Mouse (Mus musculus) midbrain, embryonic 16.5 days (tissue): ENCODE data around the gene Nr1d1. TPM values are rescaled to one million over a fixed set of nuclear protein-coding genes. Genes with fewer than 3 reads are reported as not detected.

Experiments
- ATAC-seq: fragments of 200-750 bp; cut with Nextera tagmentation; 2 replicates; pipeline ENCODE4 v1.8.0; 2017; ENCODE audit warnings: moderate TSS enrichment
- H3K27ac ChIP-seq: fragments of 300-500 bp; sonication (generic); 2 replicates; pipeline ENCODE4 v1.5.1; 2014; ENCODE audit warnings: mild to moderate bottlenecking, low read length, mixed read lengths
- H3K27me3 ChIP-seq: fragments of 300-500 bp; sonication (generic); 2 replicates; pipeline ENCODE4 v1.6.1; 2014; ENCODE audit warnings: low read depth, low read length, mixed read lengths; ENCODE audit not compliant: control insufficient read depth, insufficient read depth
- H3K36me3 ChIP-seq: fragments of 300-500 bp; sonication (generic); 2 replicates; pipeline ENCODE4 v1.6.1; 2014; ENCODE audit warnings: mild to moderate bottlenecking, low read length, moderate library complexity, mixed read lengths; ENCODE audit not compliant: control insufficient read depth, insufficient read depth
- H3K4me1 ChIP-seq: fragments of 300-500 bp; sonication (generic); 2 replicates; pipeline ENCODE4 v1.6.1; 2014; ENCODE audit warnings: mild to moderate bottlenecking, low read length, mixed read lengths; ENCODE audit not compliant: control insufficient read depth, insufficient read depth
- H3K4me2 ChIP-seq: fragments of 300-500 bp; sonication (generic); 2 replicates; pipeline ENCODE4 v1.6.1; 2014; ENCODE audit warnings: mild to moderate bottlenecking, low read length, mixed read lengths
- H3K4me3 ChIP-seq: fragments of 300-500 bp; sonication (generic); 2 replicates; pipeline ENCODE4 v1.5.1; 2014; ENCODE audit warnings: low read depth, mild to moderate bottlenecking, low read length, moderate library complexity, mixed read lengths
- H3K9ac ChIP-seq: fragments of 300-500 bp; sonication (generic); 2 replicates; pipeline ENCODE4 v1.6.1; 2014; ENCODE audit warnings: low read depth, low read length, mixed read lengths
- H3K9me3 ChIP-seq: fragments of 300-500 bp; sonication (generic); replicated peaks from 2 replicates; pipeline ENCODE4 v1.6.1; 2014; ENCODE audit warnings: mild to moderate bottlenecking, low read length, mixed read lengths; ENCODE audit not compliant: control insufficient read depth, poor library complexity, severe bottlenecking
- WGBS: fragments of 180-500 bp; shearing (Covaris S2); extraction: QIAGEN DNeasy Blood & Tissue Kit; methylation state at CpG from one replicate; pipeline ENCODE4 v1.1.7; 2014; 5-methylcytosine and 5-hydroxymethylcytosine counted together
- polyA plus RNA-seq: library from polyadenylated mRNA; unstranded; fragments of >200 nt; fragmentation: Nextera tagmentation; extraction: Ambion mirVana; gene quantifications from 2 replicates; pipeline ENCODE4 v1.2.1, GENCODE M21; 2015

Nr1d1 gene
- polyA plus RNA-seq, 1 experiment from 2014 or later: 5.2 TPM

DNA sequence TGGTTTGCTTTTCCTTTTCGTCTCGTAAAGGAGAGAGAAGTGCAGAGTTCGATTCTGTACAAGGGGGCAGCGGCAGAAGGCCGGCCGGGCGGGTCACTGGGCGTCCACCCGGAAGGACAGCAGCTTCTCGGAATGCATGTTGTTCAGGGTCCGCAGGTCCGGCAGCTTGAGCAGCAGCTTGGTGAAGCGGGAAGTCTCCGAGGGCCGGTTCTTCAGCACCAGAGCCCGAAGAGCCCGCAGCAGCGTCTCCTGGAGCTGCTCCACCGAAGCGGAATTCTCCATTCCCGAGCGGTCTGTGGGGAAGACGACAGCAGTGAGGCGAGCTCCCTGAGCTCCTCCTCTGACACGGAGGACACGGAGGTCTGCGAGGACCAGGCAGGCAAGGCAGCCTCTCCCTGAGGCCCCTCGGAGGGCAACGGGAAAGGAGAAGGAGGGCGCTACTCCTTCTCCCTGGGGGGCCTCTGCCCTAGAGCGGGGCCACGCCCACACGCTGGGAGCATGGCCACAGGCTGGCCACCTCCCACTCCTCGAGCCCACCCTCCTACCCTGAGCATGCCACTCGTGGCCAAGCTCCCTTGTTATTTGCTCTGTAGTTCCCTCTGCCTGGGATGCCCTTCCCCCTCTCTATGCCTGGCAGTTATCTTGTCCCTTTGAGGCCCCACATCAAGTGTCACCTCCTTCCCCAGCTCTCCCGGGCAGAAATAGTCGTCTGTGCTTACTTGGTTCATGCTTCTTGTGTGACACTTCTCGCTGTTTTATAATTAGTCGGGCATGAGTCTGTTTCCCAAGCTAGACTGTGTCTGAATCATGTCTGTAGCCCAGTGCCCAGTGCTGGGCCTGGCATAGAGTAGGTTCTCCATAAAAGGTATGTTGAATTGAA is 6.8 kb downstream of the Nr1d1 start:
- Histone ChIP-seq H3K4me2 (peak overlapping the region; percentile 28), H3K9me3 (no peaks in the 10 kb centered on the region), H3K4me3 (no peak overlapping the region; the same call in 1 of the 2 replicates), H3K27ac (peak overlapping the region; percentile 74), H3K9ac (peak overlapping the region; percentile 30; the same call in 1 of the 2 replicates), H3K27me3 (no peaks in the 10 kb centered on the region), H3K36me3 (peaks cover 33% of the 10 kb centered on the region), H3K4me1 (peaks cover 43% of the 10 kb centered on the region)
- no peak for ATAC-seq
- WGBS: 23% methylated on average over 30 of the region's 39 CpGs

DNA sequence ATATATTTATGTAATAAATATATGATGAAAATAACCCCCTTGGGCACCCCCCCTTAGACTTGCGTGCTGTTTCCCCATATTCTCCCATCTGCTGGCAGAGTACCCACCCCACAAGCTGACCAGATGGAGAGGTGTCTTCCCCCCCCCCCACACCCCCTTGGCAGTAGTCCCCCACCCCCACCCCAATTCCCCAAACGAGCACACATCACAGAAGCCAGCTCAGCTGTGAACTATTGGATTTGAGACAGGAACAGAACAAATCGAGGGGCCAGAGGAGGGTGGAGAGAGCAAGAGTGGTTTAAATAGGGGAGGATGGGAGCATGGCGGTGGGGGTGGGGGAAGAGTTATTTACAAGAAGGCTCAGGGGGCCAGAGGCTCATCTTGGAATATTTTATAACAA is 7.4 kb downstream of the Nr1d1 start:
- Histone ChIP-seq H3K36me3 (peaks cover 40% of the 10 kb centered on the region), H3K27ac (peak overlapping the region; percentile 74), H3K9me3 (no peaks in the 10 kb centered on the region), H3K27me3 (no peaks in the 10 kb centered on the region), H3K4me2 (peak overlapping the region; percentile 28), H3K4me1 (peaks cover 37% of the 10 kb centered on the region), H3K9ac (no peak overlapping the region), H3K4me3 (no peak overlapping the region)
- ATAC-seq: no peak
- 9% methylated on average over 4 of the region's 4 CpGs for WGBS

DNA sequence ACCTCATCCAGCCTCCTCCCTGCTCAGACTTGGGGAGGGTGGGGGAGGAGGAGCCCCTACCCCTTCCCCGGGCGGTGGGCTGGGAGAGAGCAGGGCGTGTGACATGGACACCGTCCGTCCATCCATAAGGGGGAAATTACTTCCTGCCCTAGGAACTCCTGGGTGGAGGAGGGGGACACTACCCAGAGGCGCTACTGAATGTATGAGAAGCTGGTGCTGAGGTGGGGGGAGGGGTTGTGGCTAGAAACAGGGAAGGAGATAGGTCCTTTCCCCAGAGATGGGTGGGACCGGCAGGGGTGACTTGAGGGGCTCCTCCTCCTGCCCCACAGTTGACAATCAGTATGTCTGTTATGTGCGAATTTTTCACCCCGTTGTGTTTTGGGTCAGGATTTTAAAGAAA is 7.9 kb downstream of the Nr1d1 start:
- Histone ChIP-seq H3K4me1 (peaks cover 35% of the 10 kb centered on the region), H3K4me2 (no peak overlapping the region), H3K9ac (peak overlapping the region; percentile 38; the same call in 1 of the 2 replicates), H3K27me3 (no peaks in the 10 kb centered on the region), H3K27ac (peak overlapping the region; percentile 28; the same call in 1 of the 2 replicates), H3K4me3 (no peak overlapping the region), H3K36me3 (peaks cover 41% of the 10 kb centered on the region), H3K9me3 (no peaks in the 10 kb centered on the region)
- no peak; the same call in 1 of the 2 replicates for ATAC-seq
- 20% methylated on average over 9 of the region's 9 CpGs for WGBS

DNA sequence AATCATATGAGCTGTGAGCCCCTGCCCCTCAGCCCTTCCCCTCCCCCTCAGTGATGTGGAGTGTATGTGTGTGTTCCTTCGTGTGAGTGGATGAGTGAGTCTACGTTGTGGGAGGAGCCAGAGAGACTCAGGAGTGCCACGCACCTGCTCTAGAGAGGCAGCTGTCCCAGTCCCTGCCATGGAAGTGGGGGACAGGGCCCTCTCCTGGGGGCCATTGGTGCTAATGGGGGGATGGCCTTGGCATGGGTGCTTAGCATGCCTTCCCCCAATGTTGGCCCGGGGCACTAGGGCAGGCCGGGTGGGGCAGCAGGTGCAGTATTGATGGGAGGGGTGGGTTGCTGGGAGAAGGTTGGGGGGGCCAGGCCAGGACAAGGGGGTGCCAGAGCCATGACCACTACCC is 8.3 kb downstream of the Nr1d1 start:
- WGBS: 37% methylated on average over 5 of the region's 5 CpGs

GRCm38 (mm10) chr11:98766346-98766745 is 8.8 kb downstream of the Nr1d1 start:
- H3K4me1 ChIP-seq: peaks cover 35% of the 10 kb centered on the region
- H3K9me3 ChIP-seq: no peaks in the 10 kb centered on the region
- no peak overlapping the region; the same call in 1 of the 2 replicates for H3K9ac ChIP-seq
- H3K27ac ChIP-seq: peak overlapping the region; percentile 47; the same call in 1 of the 2 replicates
- no peaks in the 10 kb centered on the region for H3K27me3 ChIP-seq
- H3K4me3 ChIP-seq: no peak overlapping the region
- H3K4me2 ChIP-seq: no peak overlapping the region
- 26% methylated on average over 2 of the region's 2 CpGs for WGBS
- no peak for ATAC-seq
- H3K36me3 ChIP-seq: peaks cover 50% of the 10 kb centered on the region

More for the DNA sequence above, 8.3 kb downstream of the Nr1d1 start:
- Histone ChIP-seq H3K9ac (peak overlapping the region; percentile 30; the same call in 1 of the 2 replicates), H3K4me2 (no peak overlapping the region), H3K27me3 (no peaks in the 10 kb centered on the region), H3K4me1 (peaks cover 35% of the 10 kb centered on the region), H3K36me3 (peaks cover 45% of the 10 kb centered on the region), H3K27ac (peak overlapping the region; percentile 47; the same call in 1 of the 2 replicates), H3K9me3 (no peaks in the 10 kb centered on the region), H3K4me3 (no peak overlapping the region)
- ATAC-seq: 0 out of 2 replicates have a peak, but pooled peaks have one; percentile 15

- peaks cover 35% of the 10 kb centered on the region for H3K4me1 ChIP-seq
- no peak overlapping the region for H3K4me2 ChIP-seq
- peak overlapping the region; percentile 20; the same call in 1 of the 2 replicates for H3K9ac ChIP-seq
These were observed 9.5 kb downstream of the Nr1d1 start for GRCm38 (mm10) chr11:98765421-98766309.

DNA sequence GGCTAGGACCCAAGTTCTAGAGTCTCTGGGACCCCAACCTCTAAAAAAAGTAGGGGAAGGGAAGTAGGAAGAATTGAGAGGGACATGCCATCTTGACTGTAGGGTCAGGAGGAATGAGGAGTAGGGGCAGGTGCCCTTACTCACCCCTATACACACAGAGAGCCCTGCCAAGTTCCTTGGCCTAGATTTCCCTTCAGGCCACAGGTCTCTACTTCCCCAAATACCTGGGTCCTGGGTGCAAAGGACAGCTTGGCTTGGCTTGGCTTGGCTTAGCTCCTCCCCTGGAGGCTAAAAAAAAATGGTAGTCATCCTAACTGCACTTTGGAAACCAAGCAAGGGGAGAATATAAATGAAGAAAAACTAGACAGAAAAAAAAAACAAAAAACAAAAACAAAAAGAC is 10.4 kb downstream of the Nr1d1 start:
- Histone ChIP-seq H3K36me3 (peaks cover 53% of the 10 kb centered on the region), H3K27ac (no peak overlapping the region; the same call in 1 of the 2 replicates), H3K27me3 (no peaks in the 10 kb centered on the region), H3K4me1 (peaks cover 35% of the 10 kb centered on the region), H3K4me2 (no peak overlapping the region), H3K9ac (no peak overlapping the region), H3K4me3 (no peak overlapping the region), H3K9me3 (no peaks in the 10 kb centered on the region)
- no peak for ATAC-seq

More at GRCm38 (mm10) chr11:98765421-98766309, 9.5 kb downstream of the Nr1d1 start:
- Histone ChIP-seq H3K9me3 (no peaks in the 10 kb centered on the region), H3K36me3 (peaks cover 50% of the 10 kb centered on the region), H3K27me3 (no peaks in the 10 kb centered on the region), H3K4me3 (no peak overlapping the region), H3K27ac (peak overlapping the region; percentile 49)
- no peak for ATAC-seq
- WGBS: 33% methylated on average over 7 of the region's 9 CpGs

GRCm38 (mm10) chr11:98764091-98764490 is 11.0 kb downstream of the Nr1d1 start:
- no peaks in the 10 kb centered on the region for H3K27me3 ChIP-seq
- H3K36me3 ChIP-seq: peaks cover 48% of the 10 kb centered on the region
- peaks cover 35% of the 10 kb centered on the region for H3K4me1 ChIP-seq
- H3K4me2 ChIP-seq: no peak overlapping the region
- ATAC-seq: no peak
- H3K27ac ChIP-seq: no peak overlapping the region; the same call in 1 of the 2 replicates
- no peaks in the 10 kb centered on the region for H3K9me3 ChIP-seq
- 82% methylated on average over 18 of the region's 18 CpGs for WGBS
- H3K4me3 ChIP-seq: no peak overlapping the region
- no peak overlapping the region for H3K9ac ChIP-seq
